Mouse (Mus musculus) small intestine, adult 10 weeks (tissue): ENCODE measurements around the gene Tmc4. TPM values are rescaled to one million over a fixed set of nuclear protein-coding genes. Genes with fewer than 3 reads are reported as not detected.

Experiments
- polyA plus RNA-seq: library from polyadenylated mRNA; stranded (reverse); fragments of 350-450 nt; fragmentation: Illumina TruSeq; extraction: RNeasy Lipid Tissue Mini Kit (QIAGEN cat#74804); gene quantifications from one replicate; pipeline ENCODE4 v1.2.3, GENCODE M21; 2014; ENCODE audit warnings: low replicate concordance

Tmc4 gene
- polyA plus RNA-seq, result 95.7 TPM

DNA sequence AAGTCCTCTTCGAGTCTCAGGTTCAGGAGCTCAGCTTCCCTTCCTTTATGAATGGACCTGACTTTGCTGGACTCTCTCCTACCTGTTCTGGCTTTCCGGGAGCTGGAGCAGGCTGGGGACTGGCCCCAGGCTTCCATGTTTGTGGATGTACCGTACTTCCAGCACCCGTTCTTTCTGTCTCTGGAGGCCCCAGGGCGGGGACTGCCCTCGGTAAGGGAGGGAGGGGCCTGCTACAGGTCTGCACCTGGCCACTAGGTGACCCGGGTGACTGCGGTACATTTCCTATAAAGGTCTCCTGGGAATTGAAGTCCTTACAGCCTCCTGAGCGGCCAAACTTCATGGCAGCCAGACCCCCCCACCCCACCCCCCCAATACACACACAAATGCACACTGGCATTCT, at the start of gene Tmc4:
Gene Tmc4, minus strand, starts transcription at position 212 of the 400 bp plus-strand sequence.

DNA sequence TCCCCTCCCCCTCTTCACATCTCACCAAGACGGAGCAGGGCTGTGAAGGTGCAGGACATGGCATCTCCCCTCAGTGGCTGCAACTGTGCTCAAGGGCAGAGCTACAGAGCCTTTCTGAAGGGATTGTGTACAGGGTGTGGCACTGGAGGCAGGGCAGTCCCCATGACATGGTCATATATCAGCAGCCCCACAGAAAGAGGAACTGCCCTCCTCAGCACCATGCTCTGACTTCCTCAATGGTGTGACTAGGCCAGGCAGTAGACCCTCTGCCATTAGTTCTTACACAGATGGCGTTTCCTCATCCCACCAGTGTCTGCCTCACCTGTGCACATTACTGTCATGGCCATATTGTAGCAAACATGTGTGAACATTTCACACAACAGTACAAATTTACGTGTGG, 42.9 kb upstream of the Tmc4 start, which contains the start of gene Pirb:
Gene Pirb, minus strand, starts transcription at position 124 of the 400 bp plus-strand sequence.

DNA sequence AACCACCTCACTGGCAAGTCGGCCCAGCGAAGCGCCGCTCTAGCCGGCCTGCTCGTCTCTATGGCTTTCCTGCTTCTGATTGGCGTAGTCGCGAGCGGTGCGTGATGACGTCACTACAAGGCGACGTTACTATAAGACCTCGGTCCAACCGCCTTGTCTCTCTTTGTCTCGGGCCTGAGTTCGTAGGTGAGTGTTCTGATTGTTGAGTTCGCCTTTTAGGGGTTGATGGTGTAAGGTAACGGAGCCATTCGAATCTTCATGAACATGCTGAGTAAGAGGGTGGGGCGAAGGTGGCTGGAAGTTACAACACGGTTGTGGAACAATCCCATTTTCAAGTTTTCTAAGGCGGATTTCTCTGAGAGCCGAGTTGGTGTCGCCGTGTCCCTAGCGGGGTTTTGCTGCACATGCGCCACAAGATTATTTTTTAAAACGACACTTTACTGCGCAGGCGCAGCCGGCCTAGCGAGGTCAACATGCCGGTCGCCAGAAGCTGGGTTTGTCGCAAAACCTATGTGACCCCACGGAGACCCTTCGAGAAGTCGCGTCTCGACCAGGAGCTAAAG, 26.6 kb upstream of the Tmc4 start, which contains the start of gene Rps9:
Gene Rps9, plus strand, starts transcription at position 115 of the 563 bp plus-strand sequence.

DNA sequence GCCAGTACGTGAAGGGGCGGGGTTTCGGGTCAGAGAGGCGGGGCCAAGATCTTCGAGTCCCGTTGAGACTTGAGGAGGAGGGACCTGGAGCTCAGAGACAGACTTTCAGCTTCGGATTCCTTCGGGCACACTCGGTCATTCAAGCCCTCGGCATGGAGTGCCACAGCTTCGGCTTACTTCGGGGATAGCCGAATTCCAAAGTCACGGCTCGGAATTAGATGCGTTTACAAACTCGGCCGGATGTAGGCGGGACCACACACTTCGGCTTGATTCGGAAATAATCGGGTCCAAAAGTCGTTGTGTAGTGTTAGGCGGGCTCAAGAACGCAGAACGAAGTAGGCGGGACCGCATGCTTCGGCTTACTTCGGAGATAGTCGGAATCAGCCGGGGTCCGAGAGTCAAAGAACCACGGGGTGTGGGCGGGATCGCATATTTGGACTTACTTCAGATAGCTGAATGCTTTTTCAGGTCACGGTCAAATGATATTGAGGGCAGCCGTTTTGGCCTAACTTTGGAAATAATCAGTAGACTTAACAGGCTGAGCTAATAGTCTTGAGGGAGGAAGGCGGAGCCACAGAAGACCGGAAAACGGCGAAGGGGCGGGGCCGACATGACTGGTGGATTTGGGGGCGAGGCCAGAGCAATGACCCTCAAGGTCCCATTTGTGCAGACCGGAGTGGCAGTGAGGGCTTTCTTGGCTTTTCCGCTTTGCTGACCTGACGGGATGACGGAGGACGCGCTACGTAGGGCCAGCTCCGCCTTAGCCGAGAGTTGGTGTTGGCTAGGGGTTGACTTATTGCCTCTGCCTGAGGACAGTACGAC, 15.8 kb upstream of the Tmc4 start, which contains the start of gene Mboat7:
Gene Mboat7, minus strand, starts transcription at position 537 of the 822 bp plus-strand sequence.

DNA sequence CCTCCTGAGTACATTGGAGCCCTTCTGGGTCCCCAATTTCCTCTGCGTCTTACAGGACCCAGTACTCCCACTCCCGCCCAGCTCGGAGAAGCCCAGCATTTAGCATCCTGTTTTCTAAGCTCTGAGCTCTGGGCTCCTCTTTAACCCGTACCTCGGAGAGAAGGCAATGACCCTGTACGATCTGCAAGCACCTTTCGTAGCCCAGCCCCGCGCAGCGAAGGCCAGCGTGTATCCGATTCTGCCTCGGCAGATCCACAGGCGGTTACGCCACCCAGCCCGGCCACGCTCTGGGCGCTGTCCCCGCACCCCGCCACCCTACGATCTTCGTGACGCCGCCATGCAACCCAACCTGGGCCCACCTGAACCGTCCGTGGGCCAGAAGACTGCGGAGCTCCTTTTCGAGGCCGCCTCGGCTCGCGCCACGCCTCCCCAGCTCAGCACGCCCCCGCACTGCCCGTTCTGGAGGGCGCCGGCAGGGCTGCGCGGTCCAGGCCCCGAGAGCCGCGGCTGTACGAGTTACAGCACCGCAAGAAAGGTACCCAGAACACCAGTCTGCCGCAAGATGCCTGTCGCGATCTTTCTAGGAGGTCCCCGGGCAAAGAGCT, 15.1 kb upstream of the Tmc4 start, which contains the start of gene Tsen34:
Gene Tsen34, plus strand, starts transcription at position 482 of the 605 bp plus-strand sequence.

GRCm38 (mm10) chr7:3665215-3666114, 11.9 kb downstream of the Tmc4 start, which contains the start of gene Leng1:
Leng1 (minus strand) TSS chr7:3665840.

GRCm38 (mm10) chr7:3644672-3645487, 32.5 kb downstream of the Tmc4 start, which contains the start of gene Cnot3:
Cnot3 (plus strand) TSS chr7:3645268.

DNA sequence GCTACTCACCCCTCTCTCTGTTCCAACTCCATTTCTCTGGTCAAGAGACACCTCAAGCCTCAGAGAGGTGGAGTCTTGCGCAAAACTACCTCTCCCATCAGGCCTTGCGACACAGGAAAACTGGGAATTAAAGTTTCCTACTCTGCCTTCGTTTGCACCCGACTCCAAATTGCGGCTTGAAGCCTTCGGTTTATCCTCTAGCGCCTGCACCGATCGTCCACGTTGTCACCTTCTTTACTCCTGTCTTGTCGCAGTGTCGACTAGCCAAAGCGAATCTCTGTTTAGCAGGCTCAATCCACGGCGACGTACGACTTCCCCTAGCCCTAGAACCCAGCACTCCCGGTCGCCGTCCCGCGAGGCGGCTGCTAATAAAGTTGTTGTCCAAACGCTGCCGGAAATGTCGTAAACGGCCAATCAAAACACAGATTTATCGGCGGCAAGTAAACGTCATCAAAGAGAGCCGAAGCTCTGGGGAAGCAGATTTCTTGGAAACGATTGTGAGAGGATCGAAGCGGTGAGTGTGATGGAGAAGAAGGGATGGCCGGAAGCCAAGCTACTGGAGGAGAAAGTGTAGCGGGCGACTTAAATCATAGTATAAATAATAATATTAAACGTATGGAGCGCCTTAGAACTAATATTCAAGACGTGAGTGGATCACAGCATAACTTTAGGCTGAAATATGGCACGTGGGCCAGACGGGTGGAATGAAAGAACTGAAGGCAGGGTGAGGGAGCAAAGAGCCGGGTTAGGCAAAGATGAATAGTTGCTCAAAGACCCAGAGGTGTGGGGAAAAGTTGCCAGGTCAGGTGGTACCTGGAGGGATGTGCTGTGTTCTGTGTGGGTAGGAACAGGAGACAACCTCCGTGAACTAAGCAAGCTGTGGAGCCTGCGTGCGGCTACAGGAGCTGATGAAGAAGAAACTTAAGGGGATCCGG, 47.5 kb downstream of the Tmc4 start, which contains the start of the genes Tfpt and Prpf31:
Gene Tfpt, minus strand, starts transcription at position 387 of the 935 bp plus-strand sequence.
Gene Prpf31, plus strand, starts transcription at position 443 of the 935 bp plus-strand sequence.

DNA sequence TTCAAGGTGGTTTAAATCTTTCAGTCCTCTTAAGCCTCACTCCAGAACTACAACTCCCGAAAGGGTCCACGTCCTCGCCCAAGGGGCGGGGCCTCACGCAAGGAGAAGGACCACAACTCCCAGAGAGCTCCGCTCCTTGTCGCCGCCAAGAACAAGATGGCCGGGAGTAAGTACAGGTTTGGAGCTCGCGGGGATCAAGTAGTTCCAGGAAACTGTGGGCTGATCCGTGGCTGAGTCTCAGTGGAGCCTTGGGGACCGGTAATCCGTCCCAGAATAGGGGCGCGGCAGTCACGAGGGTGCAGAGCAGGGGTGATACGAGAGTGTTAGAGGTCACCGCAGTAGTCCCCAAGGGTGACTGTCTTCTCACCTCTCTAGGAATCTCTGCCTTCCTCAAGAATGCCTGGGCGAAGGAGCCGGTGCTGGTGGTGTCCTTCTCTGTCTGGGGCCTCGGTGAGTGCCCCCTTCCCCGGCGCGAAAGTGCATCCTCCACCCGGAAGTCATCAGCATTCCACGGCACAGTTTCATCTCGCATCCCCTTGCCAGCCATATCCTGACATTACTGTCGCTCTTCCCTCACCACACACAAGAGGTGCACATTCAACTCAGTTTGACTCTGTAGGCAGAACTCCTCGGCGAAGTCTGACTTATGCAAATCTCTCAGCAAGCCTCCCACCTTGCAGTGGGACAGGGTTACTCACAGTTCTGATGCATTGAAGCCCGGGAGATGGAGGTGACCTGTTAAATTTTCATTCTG, 59.9 kb downstream of the Tmc4 start, which contains the start of gene Ndufa3:
Gene Ndufa3, plus strand, starts transcription at position 132 of the 754 bp plus-strand sequence.

GRCm38 (mm10) chr7:3616057-3616388, 61.3 kb downstream of the Tmc4 start, which contains the start of gene Oscar:
Oscar (minus strand) TSS chr7:3616157.

Other genes starting within 250 kb of the Tmc4 start
- gene Tarm1, start 174.9 kb downstream of the Tmc4 start, polyA plus RNA-seq, result not detected
- gene Oscar, start 61.4 kb downstream of the Tmc4 start, polyA plus RNA-seq, result not detected
- 9.0 TPM for gene Ndufa3, start 60.2 kb downstream of the Tmc4 start, polyA plus RNA-seq
- not detected for gene Tfpt, start 47.6 kb downstream of the Tmc4 start, polyA plus RNA-seq
- 9.5 TPM for gene Prpf31, start 47.6 kb downstream of the Tmc4 start, polyA plus RNA-seq
- gene Cnot3, start 32.3 kb downstream of the Tmc4 start, polyA plus RNA-seq, result 6.9 TPM
- gene Leng1, start 11.7 kb downstream of the Tmc4 start, polyA plus RNA-seq, result 5.8 TPM
- gene Tsen34, start 15.3 kb upstream of the Tmc4 start, polyA plus RNA-seq, result 5.3 TPM
- 42.7 TPM for gene Mboat7, start 16.0 kb upstream of the Tmc4 start, polyA plus RNA-seq
- 14.3 TPM for gene Rps9, start 26.4 kb upstream of the Tmc4 start, polyA plus RNA-seq
- gene Pirb, start 42.8 kb upstream of the Tmc4 start, polyA plus RNA-seq, result 4.3 TPM
- gene Gm15448, start 148.1 kb upstream of the Tmc4 start, polyA plus RNA-seq, result not detected
- gene Pira2, start 167.5 kb upstream of the Tmc4 start, polyA plus RNA-seq, result 2.0 TPM
- not detected for gene Gm14548, start 220.6 kb upstream of the Tmc4 start, polyA plus RNA-seq
- gene Lilra6, start 237.9 kb upstream of the Tmc4 start, polyA plus RNA-seq, result 0.52 TPM